Comparison of ENCODE assay signal across 31 mouse cellular contexts in genomic region chr11:79529226-79529625, GRCm38 (mm10). TPM values are rescaled to one million over a fixed set of nuclear protein-coding genes. Genes with fewer than 3 reads are reported as not detected.
DNase-seq lines count a peak whose midpoint lies in the region; ATAC-seq and TF ChIP-seq lines count a peak whose summit lies in the region.
"Had no signal": no experiment of that assay in that cellular context is flagged by ENCODE, and none has a peak within 500 bp of the region (broad histone marks: within the 10 kb centered on the region; RNA-seq: fewer than 3 reads in every experiment).

No protein-coding gene starts in this region.

- no peak; the same call in 1 of the 2 replicates for TF ChIP-seq POLR2A in CH12.LX (IDR thresholded peaks at IDR 0.05; ENCODE audit: low read depth, low read length)

- TF ChIP-seq RAD21 in CH12.LX (IDR thresholded peaks at IDR 0.05; ENCODE audit: low read depth, low read length): no peak

- peaks cover 14% of the 10 kb centered on the region for H3K36me3 ChIP-seq in megakaryocyte, embryonic 14.5 days (replicated peaks; ENCODE audit: low read length)
- H3K36me3 ChIP-seq in CH12.LX (replicated peaks in 1 of 2; ENCODE audit: control insufficient read depth in 1 of 2, insufficient read depth in 1 of 2, low read length in 1 of 2) (peaks cover 18 to 47% of the 10 kb centered on the region in 2 experiments), macrophage (ENCODE audit: inconsistent target) (peaks cover 8% of the 10 kb centered on the region)
- peaks cover 4% of the 10 kb centered on the region; the same call in 1 of the 2 replicates for H3K36me3 ChIP-seq in liver, embryonic 12.5 days
- peaks cover 3% of the 10 kb centered on the region; the same call in 1 of the 2 replicates for H3K36me3 ChIP-seq in kidney, embryonic 14.5 days (ENCODE audit: control insufficient read depth, insufficient read depth, low read length)
- H3K36me3 ChIP-seq: embryonic facial prominence, embryonic 15.5 days; heart, embryonic 15.5 days; lung, embryonic 15.5 days had no signal

- no peak for TF ChIP-seq EP300 in CH12.LX (IDR thresholded peaks at IDR 0.05; ENCODE audit: low read length)

- no peaks in the 10 kb centered on the region for H3K9me3 ChIP-seq in megakaryocyte, embryonic 14.5 days
- no peaks in the 10 kb centered on the region for H3K9me3 ChIP-seq in CH12.LX (replicated peaks; ENCODE audit: low read length)
- H3K9me3 ChIP-seq in liver, embryonic 12.5 days (replicated peaks): no peaks in the 10 kb centered on the region
- no peaks in the 10 kb centered on the region for H3K9me3 ChIP-seq in kidney, embryonic 14.5 days (ENCODE audit: control insufficient read depth, low read length)
- H3K9me3 ChIP-seq: embryonic facial prominence, embryonic 15.5 days; forebrain, embryonic 10.5 days; heart, embryonic 15.5 days; hindbrain, embryonic 13.5 days; limb, embryonic 13.5 days; lung, embryonic 15.5 days; midbrain, embryonic 12.5 days; neural tube, embryonic 12.5 days had no signal

- H3K79me2 ChIP-seq in CH12.LX (replicated peaks; ENCODE audit: control insufficient read depth, extremely low read depth, insufficient read depth, poor library complexity, severe bottlenecking) (peaks cover 30% of the 10 kb centered on the region), macrophage (ENCODE audit: inconsistent target) (peaks cover 63% of the 10 kb centered on the region)

- H3K27ac ChIP-seq in CH12.LX (ENCODE audit: insufficient read depth, low read depth) (peak overlapping the region; percentile 97), macrophage (peak overlapping the region; percentile 98)
- peak overlapping the region; percentile 38; the same call in 1 of the 2 replicates for H3K27ac ChIP-seq in liver, embryonic 12.5 days
- no peak overlapping the region for H3K27ac ChIP-seq in kidney, embryonic 14.5 days (ENCODE audit: low read depth, low read length)
- H3K27ac ChIP-seq: embryonic facial prominence, embryonic 15.5 days; forebrain, embryonic 10.5 days; heart, embryonic 15.5 days; hindbrain, embryonic 13.5 days; limb, embryonic 13.5 days; lung, embryonic 15.5 days; midbrain, embryonic 12.5 days; neural tube, embryonic 12.5 days; stomach, postnatal 0 days had no signal

- peak overlapping the region; percentile 99 for H3K9ac ChIP-seq in CH12.LX (ENCODE audit: insufficient read depth, low read depth)
- no peak overlapping the region for H3K9ac ChIP-seq in liver, embryonic 12.5 days
- H3K9ac ChIP-seq in kidney, embryonic 14.5 days (ENCODE audit: low read depth, low read length): no peak overlapping the region
- H3K9ac ChIP-seq: embryonic facial prominence, embryonic 15.5 days; forebrain, postnatal 0 days; heart, embryonic 15.5 days; hindbrain, embryonic 13.5 days; limb, embryonic 13.5 days; lung, embryonic 15.5 days; midbrain, embryonic 12.5 days; neural tube, embryonic 12.5 days had no signal

- no peak for ATAC-seq in megakaryocyte, adult 5-6 weeks (ENCODE audit: poor library complexity, severe bottlenecking)
- no peak for ATAC-seq in liver, embryonic 12.5 days
- ATAC-seq in inflammation-experienced regulatory T-cells, adult 6 months: no peak
- no peak for ATAC-seq in erythroid progenitor cell, adult 5-6 weeks (replicated peaks; ENCODE audit: low FRiP score, poor library complexity, severe bottlenecking)
- ATAC-seq in kidney, embryonic 14.5 days (ENCODE audit: low FRiP score, low TSS enrichment): no peak
- ATAC-seq: forebrain, postnatal 0 days had no signal

- no peak for TF ChIP-seq CTCF in CH12.LX (conservative IDR thresholded peaks at IDR 0.05 in 1 of 2, IDR thresholded peaks at IDR 0.05 in 1 of 2; ENCODE audit: low read depth in 2 of 2, low read length in 2 of 2)

- H3K4me1 ChIP-seq in megakaryocyte, embryonic 14.5 days: peaks cover 89% of the 10 kb centered on the region
- peaks cover 21 to 60% of the 10 kb centered on the region in 2 experiments for H3K4me1 ChIP-seq in CH12.LX (ENCODE audit: control insufficient read depth in 1 of 2, insufficient read depth in 2 of 2)
- H3K4me1 ChIP-seq in liver, embryonic 12.5 days: peaks cover 73% of the 10 kb centered on the region
- no peaks in the 10 kb centered on the region for H3K4me1 ChIP-seq in kidney, embryonic 14.5 days (ENCODE audit: control insufficient read depth, insufficient read depth, low read length)
- H3K4me1 ChIP-seq: hindbrain, embryonic 13.5 days; neural tube, embryonic 12.5 days had no signal

- 72% methylated on average over 6 of the region's 6 CpGs for WGBS in liver, embryonic 12.5 days (ENCODE audit: insufficient replicate concordance)
- 86% methylated on average over 4 of the region's 6 CpGs for WGBS in macrophage (ENCODE audit: missing documents)
- 93% methylated on average over 6 of the region's 6 CpGs for WGBS in kidney, embryonic 14.5 days

- in situ Hi-C loops in CH12.LX (cut with MboI; ENCODE audit: low pct_ligation_motif_present, low pct_unique_long_range_greater_than_20kb, low sequenced_read_pairs): no loop called here

- dilution Hi-C loops in CH12.LX (cut with MboI; ENCODE audit: extremely low pct_ligation_motif_present, extremely low pct_unique_long_range_greater_than_20kb, low sequenced_read_pairs): no loop called here

- H3K4me2 ChIP-seq in CH12.LX (ENCODE audit: insufficient read depth, low read depth, poor library complexity, severe bottlenecking): peak overlapping the region; percentile 82
- no peak overlapping the region for H3K4me2 ChIP-seq in liver, embryonic 12.5 days
- no peak overlapping the region for H3K4me2 ChIP-seq in kidney, embryonic 14.5 days (replicated peaks; ENCODE audit: low read depth, low read length)
- H3K4me2 ChIP-seq: embryonic facial prominence, embryonic 15.5 days; heart, embryonic 15.5 days; hindbrain, embryonic 13.5 days; limb, embryonic 13.5 days; lung, embryonic 15.5 days; midbrain, embryonic 12.5 days; neural tube, embryonic 12.5 days had no signal

- no peaks in the 10 kb centered on the region for H3K27me3 ChIP-seq in megakaryocyte, embryonic 14.5 days (replicated peaks)
- no peaks in the 10 kb centered on the region for H3K27me3 ChIP-seq in CH12.LX (replicated peaks)
- H3K27me3 ChIP-seq in liver, embryonic 12.5 days (replicated peaks): no peaks in the 10 kb centered on the region
- H3K27me3 ChIP-seq in kidney, embryonic 14.5 days (ENCODE audit: control insufficient read depth, insufficient read depth, low read length): no peaks in the 10 kb centered on the region
- H3K27me3 ChIP-seq: embryonic facial prominence, embryonic 15.5 days; heart, embryonic 15.5 days; hindbrain, embryonic 13.5 days; limb, embryonic 13.5 days; lung, embryonic 15.5 days; midbrain, embryonic 12.5 days; neural tube, embryonic 12.5 days had no signal

- peak overlapping the region; percentile 90 for H3K4me3 ChIP-seq in megakaryocyte, embryonic 14.5 days (replicated peaks)
- peak overlapping the region; percentile 65 to 89 (median 78) for H3K4me3 ChIP-seq in CH12.LX (replicated peaks in 1 of 3; ENCODE audit: low read depth in 2 of 3, low read length in 2 of 3, poor library complexity in 1 of 3)
- H3K4me3 ChIP-seq in liver, embryonic 12.5 days: no peak overlapping the region
- peak overlapping the region; percentile 64 for H3K4me3 ChIP-seq in macrophage (ENCODE audit: inconsistent target)
- H3K4me3 ChIP-seq in kidney, embryonic 14.5 days (ENCODE audit: low read length): no peak overlapping the region
- H3K4me3 ChIP-seq: embryonic facial prominence, embryonic 15.5 days; forebrain, embryonic 10.5 days; heart, embryonic 15.5 days; hindbrain, embryonic 13.5 days; limb, embryonic 13.5 days; lung, embryonic 15.5 days; midbrain, embryonic 12.5 days; neural tube, embryonic 12.5 days had no signal

- no peak for DNase-seq in CH12.LX (ENCODE audit: extremely low read depth)
- DNase-seq: adrenal gland, postnatal 14 days; cerebellum, adult 9-10 months; forebrain, postnatal 0 days; heart, postnatal 36 days; kidney, adult 2 months; kidney, postnatal 10 days; layer of hippocampus, postnatal 36 days; lung, postnatal 4 days; retina, postnatal 1 day; right cerebral cortex, postnatal 4 days; thymus, adult 2 months had no signal

RNA-seq across cellular contexts. Expression of gene Evi2, which starts 1.2 kb away (rescaled TPM):
- 0.41 TPM in 1 of 2 replicates, not detected in the other for polyA plus RNA-seq in megakaryocyte, embryonic 14.5 days (2012; ENCODE audit: insufficient read depth, low replicate concordance)
- total RNA-seq in megakaryocyte, adult 5-6 weeks (2015): 115 and 116 TPM in 2 replicates
- 21.3 and 21.8 TPM in 2 replicates for total RNA-seq in megakaryocyte, adult 5-6 weeks (2017)
- total RNA-seq in CH12.LX (2012; rRNA removed): 1.0 and 1.2 TPM in 2 replicates
- 2.8 and 3.8 TPM in 2 replicates for total RNA-seq in CH12.LX (2014; rRNA removed)
- 2.9 and 6.2 TPM in 2 replicates for polyA plus RNA-seq in CH12.LX (2012; ENCODE audit: insufficient read length, low read depth)
- polyA plus RNA-seq in liver, embryonic 12.5 days (2016; fragmentation: Nextera tagmentation; extraction: Ambion mirVana): 0.66 and 0.77 TPM in 2 replicates
- 10 to 100 TPM in 21 of 26 experiments, 1 to 10 TPM in 5; 2.7 to 35.0 (median 22.9) TPM for total RNA-seq in macrophage (2018; cell fraction: chromatin; rRNA removed)
- 10 to 100 TPM in 25 of 26 experiments, 1 to 10 TPM in 1; 7.8 to 17.8 (median 14.0) TPM for total RNA-seq in macrophage (2018; cell fraction: cytosol; rRNA removed)
- 10 to 100 TPM in 24 of 26 experiments, 1 to 10 TPM in 2; 5.1 to 44.0 (median 21.8) TPM for total RNA-seq in macrophage (2018; cell fraction: nucleus; rRNA removed)
- polyA plus RNA-seq in macrophage (2018): 12.0 to 26.9 TPM (median 22.2 TPM) in 3 replicates
- polyA plus RNA-seq in inflammation-experienced regulatory T-cells, adult 6 months (2017; shearing (Covaris generic)): 1 to 10 TPM; 7.2 to 8.4 (median 7.2) TPM
- 5.8 and 30.2 TPM in 2 replicates for total RNA-seq in erythroid progenitor cell, adult 5-6 weeks (2015; ENCODE audit: low replicate concordance)
- total RNA-seq in erythroid progenitor cell, adult 5-6 weeks (2017; ENCODE audit: low replicate concordance): 1.3 and 4.7 TPM in 2 replicates
- 1.2 and 1.7 TPM in 2 replicates for polyA plus RNA-seq in kidney, embryonic 14.5 days (2014; fragmentation: Nextera tagmentation; extraction: Ambion mirVana)
- total RNA-seq: adrenal gland, postnatal 14 days; forebrain, postnatal 0 days; left cerebral cortex, postnatal 25 days had no signal

RNA-seq across cellular contexts. Expression of gene Evi2a, which starts 1.2 kb away (rescaled TPM):
- polyA plus RNA-seq in megakaryocyte, embryonic 14.5 days (2012; ENCODE audit: insufficient read depth, low replicate concordance): 2.0 TPM in 1 of 2 replicates, not detected in the other
- total RNA-seq in megakaryocyte, adult 5-6 weeks (2015): 248 and 296 TPM in 2 replicates
- 242 and 257 TPM in 2 replicates for total RNA-seq in megakaryocyte, adult 5-6 weeks (2017)
- total RNA-seq in CH12.LX (2012; rRNA removed): 87.4 and 137 TPM in 2 replicates
- 164 and 165 TPM in 2 replicates for total RNA-seq in CH12.LX (2014; rRNA removed)
- 138 and 140 TPM in 2 replicates for polyA plus RNA-seq in CH12.LX (2012; ENCODE audit: insufficient read length, low read depth)
- polyA plus RNA-seq in liver, embryonic 12.5 days (2016; fragmentation: Nextera tagmentation; extraction: Ambion mirVana): 3.4 and 4.2 TPM in 2 replicates
- 100 to 1,000 TPM in 16 of 26 experiments, 10 to 100 TPM in 10; 15.8 to 244 (median 113) TPM for total RNA-seq in macrophage (2018; cell fraction: chromatin; rRNA removed)
- total RNA-seq in macrophage (2018; cell fraction: cytosol; rRNA removed): 100 to 1,000 TPM; 334 to 519 (median 442) TPM
- 100 to 1,000 TPM in 25 of 26 experiments, 10 to 100 TPM in 1; 94.6 to 560 (median 329) TPM for total RNA-seq in macrophage (2018; cell fraction: nucleus; rRNA removed)
- 439 to 590 TPM (median 443 TPM) in 3 replicates for polyA plus RNA-seq in macrophage (2018)
- polyA plus RNA-seq in inflammation-experienced regulatory T-cells, adult 6 months (2017; shearing (Covaris generic)): 10 to 100 TPM; 63.8 to 92.4 (median 76.7) TPM
- 10.8 and 34.8 TPM in 2 replicates for total RNA-seq in erythroid progenitor cell, adult 5-6 weeks (2015; ENCODE audit: low replicate concordance)
- 11.3 and 16.3 TPM in 2 replicates for total RNA-seq in erythroid progenitor cell, adult 5-6 weeks (2017; ENCODE audit: low replicate concordance)
- polyA plus RNA-seq in kidney, embryonic 14.5 days (2014; fragmentation: Nextera tagmentation; extraction: Ambion mirVana): 2.9 and 3.2 TPM in 2 replicates

RNA-seq across cellular contexts. Expression of gene Evi2b, which starts 5.7 kb away (rescaled TPM):
- polyA plus RNA-seq in megakaryocyte, embryonic 14.5 days (2012; ENCODE audit: insufficient read depth, low replicate concordance): 5.5 and 13.5 TPM in 2 replicates
- total RNA-seq in megakaryocyte, adult 5-6 weeks (2015): 1,009 and 1,045 TPM in 2 replicates
- 207 and 252 TPM in 2 replicates for total RNA-seq in megakaryocyte, adult 5-6 weeks (2017)
- total RNA-seq in CH12.LX (2012; rRNA removed) (10.0 and 12.0 TPM in 2 replicates), CH12.LX (2014; rRNA removed) (37.9 and 40.5 TPM in 2 replicates)
- polyA plus RNA-seq in CH12.LX (2012; ENCODE audit: insufficient read length, low read depth) (86.9 and 105 TPM in 2 replicates), macrophage (2018) (141 to 593 TPM (median 289 TPM) in 3 replicates)
- 4.3 and 4.6 TPM in 2 replicates for polyA plus RNA-seq in liver, embryonic 12.5 days (2016; fragmentation: Nextera tagmentation; extraction: Ambion mirVana)
- total RNA-seq in macrophage (2018; cell fraction: chromatin; rRNA removed): 100 to 1,000 TPM in 16 of 26 experiments, 10 to 100 TPM in 10; 11.0 to 220 (median 121) TPM
- 100 to 1,000 TPM; 109 to 178 (median 145) TPM for total RNA-seq in macrophage (2018; cell fraction: cytosol; rRNA removed)
- total RNA-seq in macrophage (2018; cell fraction: nucleus; rRNA removed): 100 to 1,000 TPM in 22 of 26 experiments, 10 to 100 TPM in 4; 35.6 to 316 (median 172) TPM
- 10 to 100 TPM; 81.8 to 99.4 (median 98.7) TPM for polyA plus RNA-seq in inflammation-experienced regulatory T-cells, adult 6 months (2017; shearing (Covaris generic))
- 63.3 and 115 TPM in 2 replicates for total RNA-seq in erythroid progenitor cell, adult 5-6 weeks (2015; ENCODE audit: low replicate concordance)
- total RNA-seq in erythroid progenitor cell, adult 5-6 weeks (2017; ENCODE audit: low replicate concordance): 12.8 and 18.7 TPM in 2 replicates
- polyA plus RNA-seq in kidney, embryonic 14.5 days (2014; fragmentation: Nextera tagmentation; extraction: Ambion mirVana): 0.20 TPM in 2 replicates
- polyA plus RNA-seq: hindbrain, embryonic 13.5 days; neural tube, embryonic 12.5 days had no signal

RNA-seq across cellular contexts. Expression of gene Omg, which starts 25.3 kb away (rescaled TPM):
- polyA plus RNA-seq in megakaryocyte, embryonic 14.5 days (2012; ENCODE audit: insufficient read depth, low replicate concordance): not detected in 2 replicates
- total RNA-seq in megakaryocyte, adult 5-6 weeks (2015): 2.8 and 3.4 TPM in 2 replicates
- total RNA-seq in megakaryocyte, adult 5-6 weeks (2017): 0.37 and 1.1 TPM in 2 replicates
- total RNA-seq in CH12.LX (2012; rRNA removed): 0.13 TPM in 2 replicates
- 0.09 TPM in 1 of 2 replicates, not detected in the other for total RNA-seq in CH12.LX (2014; rRNA removed)
- polyA plus RNA-seq in CH12.LX (2012; ENCODE audit: insufficient read length, low read depth): 0.17 TPM in 1 of 2 replicates, not detected in the other
- 0.12 TPM in 1 of 2 replicates, not detected in the other for polyA plus RNA-seq in liver, embryonic 12.5 days (2016; fragmentation: Nextera tagmentation; extraction: Ambion mirVana)
- 1 to 10 TPM in 8 of 26 experiments, under 1 TPM in 11, not detected in 7; 0.30 to 2.5 (median 0.92) TPM for total RNA-seq in macrophage (2018; cell fraction: chromatin; rRNA removed)
- under 1 TPM in 14 of 26 experiments, not detected in 12; 0.03 to 0.29 (median 0.07) TPM for total RNA-seq in macrophage (2018; cell fraction: cytosol; rRNA removed)
- total RNA-seq in macrophage (2018; cell fraction: nucleus; rRNA removed): 1 to 10 TPM in 1 of 26 experiments, under 1 TPM in 18, not detected in 7; 0.21 to 1.2 (median 0.42) TPM
- 0.11 to 0.34 TPM in 2 of 3 replicates, not detected in the other for polyA plus RNA-seq in macrophage (2018)
- under 1 TPM; 0.20 to 0.75 (median 0.31) TPM for polyA plus RNA-seq in inflammation-experienced regulatory T-cells, adult 6 months (2017; shearing (Covaris generic))
- total RNA-seq in erythroid progenitor cell, adult 5-6 weeks (2015; ENCODE audit: low replicate concordance): not detected in 2 replicates
- total RNA-seq in erythroid progenitor cell, adult 5-6 weeks (2017; ENCODE audit: low replicate concordance): not detected in 2 replicates
- 0.44 and 0.46 TPM in 2 replicates for polyA plus RNA-seq in kidney, embryonic 14.5 days (2014; fragmentation: Nextera tagmentation; extraction: Ambion mirVana)
- total RNA-seq: gastrocnemius, postnatal 4 days; heart, adult 8-10 months; heart, postnatal 36 days had no signal

Comparison
In these comparisons a context has a peak if more than half of its experiments do, and no peak if none do; other contexts are left out.
1. H3K4me3 ChIP-seq: peak in megakaryocyte, embryonic 14.5 days (single experiment), CH12.LX (3 of 3) and macrophage (single experiment); none in liver, embryonic 12.5 days (single experiment) and kidney, embryonic 14.5 days (single experiment).
2. RNA of gene Evi2a, which starts 1.2 kb away (polyA plus RNA-seq): 439 to 590 TPM in macrophage, 138 to 140 TPM in CH12.LX and 63.8 to 92.4 TPM in inflammation-experienced regulatory T-cells, adult 6 months; 3.4 to 4.2 TPM in liver, embryonic 12.5 days, 2.9 to 3.2 TPM in kidney, embryonic 14.5 days and 2.0 TPM in megakaryocyte, embryonic 14.5 days; every median in the first group is over 10 times any median in the second.